Mouse (Mus musculus): Measurements from ENCODE around the gene Gm14781.
"Not testable (repeated sequence)": the region's sequence is repeated elsewhere in the genome, so short reads cannot be mapped to it uniquely, and the experiment has no call there.

The Gm14781 gene

GRCm38 (mm10) chrX:91631894-91632293, at the start of gene Gm14781:
Gene Gm14781 (plus strand): TSS chrX:91632194.
- not testable (repeated sequence) for DNase-seq

- DNase-seq: not testable (repeated sequence)
These were observed 23.1 kb downstream of the Gm14781 start for GRCm38 (mm10) chrX:91654964-91655575.

All from kidney, postnatal 36 days (tissue).